Mouse (Mus musculus): ENCODE measurements around the gene Zfp37. TPM values are rescaled to one million over a fixed set of nuclear protein-coding genes. Genes with fewer than 3 reads are reported as not detected.
A peak's percentile ranks its signal among the peaks of the same experiment; 100 is the strongest.
"Not testable (repeated sequence)": the region's sequence is repeated elsewhere in the genome, so short reads cannot be mapped to it uniquely, and the experiment has no call there.

Zfp37 gene
- polyA plus RNA-seq (2016; fragmentation: Nextera tagmentation; extraction: Ambion mirVana): 28.1 and 31.5 TPM in 2 replicates

DNA sequence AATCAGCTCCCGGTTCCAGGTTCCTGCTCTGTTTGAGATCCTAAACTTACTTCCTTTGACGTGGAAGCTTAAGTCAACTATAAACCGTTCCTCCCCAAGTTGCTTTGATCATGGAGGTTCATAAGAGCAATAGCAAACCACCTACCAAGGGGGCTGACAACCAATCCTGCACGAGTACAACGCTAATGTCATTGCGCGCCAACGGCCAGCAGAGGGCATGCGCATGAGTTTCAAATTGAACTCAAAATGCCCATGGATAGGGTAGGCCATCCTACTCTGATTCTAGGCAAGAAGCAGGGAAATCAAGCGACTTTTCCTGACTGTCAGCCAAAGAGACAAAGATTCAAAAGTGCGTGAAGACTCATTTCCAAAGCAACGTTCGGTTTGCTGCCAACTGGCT is at the start of gene Zfp37:
TSS of gene Zfp37 (minus strand) at position 279 of the 400 bp plus-strand sequence.
- H3K4me1 ChIP-seq: no peaks in the 10 kb centered on the region
- no peak within 1 kb of the TSS for H3K4me2 ChIP-seq (replicated peaks)
- H3K9me3 ChIP-seq: no peaks in the 10 kb centered on the region
- H3K9ac ChIP-seq (replicated peaks): no peak within 1 kb of the TSS
- WGBS: 72% methylated on average over 13 of the region's 13 CpGs
- no peak for ATAC-seq (ENCODE audit: low FRiP score, low read depth)
- no peaks in the 10 kb centered on the region for H3K27me3 ChIP-seq
- no peak within 1 kb of the TSS for H3K4me3 ChIP-seq
- H3K36me3 ChIP-seq: no peaks in the 10 kb centered on the region
- no peak within 1 kb of the TSS for H3K27ac ChIP-seq (replicated peaks)

DNA sequence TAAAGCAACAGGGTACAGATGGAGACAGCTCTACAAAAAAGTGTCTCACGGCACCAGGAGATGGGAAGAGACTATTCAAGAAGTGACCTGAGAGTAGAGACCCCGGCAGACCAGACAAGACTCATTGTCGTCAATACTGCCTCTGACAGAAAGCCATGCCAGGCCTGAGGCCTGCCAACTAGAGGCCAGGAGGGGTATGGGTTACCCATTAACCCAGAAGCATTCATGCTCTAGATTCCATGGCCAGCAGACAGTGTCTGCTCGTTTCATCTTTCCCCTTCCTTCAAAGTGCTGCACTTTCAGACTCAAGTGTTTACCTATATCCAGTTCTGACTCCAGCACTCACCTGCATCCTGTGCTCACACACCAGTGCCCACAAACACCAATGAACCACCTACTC is 47.2 kb upstream of the Zfp37 start:
- H3K27ac ChIP-seq (replicated peaks): no peak overlapping the region
- no peaks in the 10 kb centered on the region for H3K9me3 ChIP-seq
- no peaks in the 10 kb centered on the region for H3K36me3 ChIP-seq
- H3K27me3 ChIP-seq: no peaks in the 10 kb centered on the region
- H3K4me2 ChIP-seq (replicated peaks): no peak overlapping the region
- H3K4me1 ChIP-seq: peaks cover 9% of the 10 kb centered on the region; the same call in 1 of the 2 replicates
- WGBS: 89% methylated on average over 4 of the region's 4 CpGs
- ATAC-seq (ENCODE audit: low FRiP score, low read depth): no peak
- no peak overlapping the region for H3K4me3 ChIP-seq
- H3K9ac ChIP-seq (replicated peaks): no peak overlapping the region

DNA sequence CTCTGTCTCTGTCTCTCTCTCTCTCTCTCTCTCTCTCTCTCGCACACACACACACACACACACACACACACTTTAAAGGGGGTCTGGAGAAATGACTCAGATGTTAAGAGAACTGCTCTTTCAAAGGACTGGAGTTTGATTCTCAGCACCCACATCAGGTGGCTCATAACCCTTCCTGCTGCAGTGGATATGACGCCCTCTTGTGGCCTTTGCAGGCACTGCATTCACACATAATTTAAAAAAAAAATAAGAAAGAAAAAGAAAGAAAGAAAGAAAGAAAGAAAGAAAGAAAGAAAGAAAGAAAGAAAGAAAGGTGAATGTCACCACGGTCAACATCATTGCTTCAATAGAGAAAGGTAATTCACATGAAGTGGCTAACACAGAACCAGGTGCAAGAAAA is 46.4 kb upstream of the Zfp37 start:
- WGBS: 81% methylated on average over 3 of the region's 3 CpGs

DNA sequence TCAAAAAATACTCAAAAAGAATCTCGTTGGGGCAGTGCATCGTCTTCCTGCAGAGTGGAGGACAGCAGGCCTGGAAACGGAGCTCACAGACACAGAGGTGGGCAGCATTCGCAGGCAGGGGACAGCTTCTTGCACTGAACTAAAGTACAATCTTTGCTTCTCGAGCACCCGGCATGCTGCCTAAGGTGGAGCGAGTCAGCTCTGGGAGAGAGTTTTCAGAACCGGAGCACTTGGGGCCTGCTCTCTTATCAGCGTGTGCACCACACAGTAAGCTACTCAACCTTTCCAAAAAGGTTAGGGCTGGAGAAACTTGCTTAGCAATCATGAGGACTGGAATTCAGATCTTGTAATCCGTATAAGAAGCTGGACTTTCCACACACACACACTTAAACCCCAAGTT is 45.8 kb upstream of the Zfp37 start:
- no peak overlapping the region for H3K9ac ChIP-seq (replicated peaks)
- H3K4me1 ChIP-seq: peaks cover 9% of the 10 kb centered on the region; the same call in 1 of the 2 replicates
- 87% methylated on average over 10 of the region's 10 CpGs for WGBS

More for the DNA sequence above, 46.4 kb upstream of the Zfp37 start:
- Histone ChIP-seq H3K36me3 (no peaks in the 10 kb centered on the region), H3K9me3 (no peaks in the 10 kb centered on the region), H3K4me1 (peaks cover 9% of the 10 kb centered on the region; the same call in 1 of the 2 replicates), H3K4me3 (no peak overlapping the region), H3K27ac (replicated peaks) (no peak overlapping the region), H3K9ac (replicated peaks) (no peak overlapping the region), H3K4me2 (replicated peaks) (no peak overlapping the region), H3K27me3 (no peaks in the 10 kb centered on the region)
- ATAC-seq (ENCODE audit: low FRiP score, low read depth): no peak

DNA sequence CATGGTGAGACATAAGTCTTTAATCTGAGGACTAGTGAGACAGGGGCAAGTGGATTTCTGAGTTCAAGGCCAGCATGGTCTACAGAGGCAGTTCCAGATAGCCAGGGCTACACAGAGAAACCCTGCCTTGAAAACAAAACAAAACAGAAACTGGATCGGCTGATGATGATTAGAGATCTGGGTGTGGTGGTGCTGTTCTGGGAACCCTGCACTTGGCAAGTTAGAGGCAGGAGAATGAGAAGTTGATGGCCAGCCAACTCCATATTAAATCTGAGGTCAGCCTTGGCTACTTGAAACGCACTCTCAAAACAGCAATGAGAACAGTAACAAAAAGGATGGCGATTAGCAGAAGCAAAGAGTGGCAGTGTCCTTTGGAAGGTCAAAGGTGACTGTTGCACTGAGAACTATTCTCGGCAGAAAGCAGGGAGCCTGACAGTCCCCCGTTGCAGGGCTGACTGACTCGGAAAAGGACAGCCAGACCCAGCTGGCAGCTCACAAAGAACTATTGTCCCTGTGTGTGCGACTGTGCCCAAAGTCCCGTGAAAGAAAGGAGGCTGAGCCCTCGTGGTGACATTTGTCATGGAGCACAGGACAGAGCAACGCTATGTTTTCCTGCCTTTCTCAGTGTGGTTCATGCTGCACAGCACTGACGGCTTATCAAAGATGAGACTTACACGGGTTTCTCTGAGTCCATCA is 44.1 kb upstream of the Zfp37 start:
- H3K4me3 ChIP-seq: no peak overlapping the region
- peak; percentile 85 for ATAC-seq (ENCODE audit: low FRiP score, low read depth)
- no peak overlapping the region for H3K9ac ChIP-seq (replicated peaks)
- no peaks in the 10 kb centered on the region for H3K27me3 ChIP-seq
- WGBS: 7% methylated on average over 12 of the region's 12 CpGs
- peaks cover 9% of the 10 kb centered on the region; the same call in 1 of the 2 replicates for H3K4me1 ChIP-seq
- no peaks in the 10 kb centered on the region for H3K36me3 ChIP-seq
- H3K27ac ChIP-seq (replicated peaks): peak overlapping the region; percentile 27; the same call in 1 of the 2 replicates
- no peaks in the 10 kb centered on the region for H3K9me3 ChIP-seq
- H3K4me2 ChIP-seq (replicated peaks): peak overlapping the region; percentile 21

More for the DNA sequence above, 45.8 kb upstream of the Zfp37 start:
- H3K27me3 ChIP-seq: no peaks in the 10 kb centered on the region
- H3K4me2 ChIP-seq (replicated peaks): no peak overlapping the region
- no peak overlapping the region for H3K27ac ChIP-seq (replicated peaks)
- H3K36me3 ChIP-seq: no peaks in the 10 kb centered on the region
- H3K9me3 ChIP-seq: no peaks in the 10 kb centered on the region
- no peak for ATAC-seq (ENCODE audit: low FRiP score, low read depth)
- no peak overlapping the region for H3K4me3 ChIP-seq

DNA sequence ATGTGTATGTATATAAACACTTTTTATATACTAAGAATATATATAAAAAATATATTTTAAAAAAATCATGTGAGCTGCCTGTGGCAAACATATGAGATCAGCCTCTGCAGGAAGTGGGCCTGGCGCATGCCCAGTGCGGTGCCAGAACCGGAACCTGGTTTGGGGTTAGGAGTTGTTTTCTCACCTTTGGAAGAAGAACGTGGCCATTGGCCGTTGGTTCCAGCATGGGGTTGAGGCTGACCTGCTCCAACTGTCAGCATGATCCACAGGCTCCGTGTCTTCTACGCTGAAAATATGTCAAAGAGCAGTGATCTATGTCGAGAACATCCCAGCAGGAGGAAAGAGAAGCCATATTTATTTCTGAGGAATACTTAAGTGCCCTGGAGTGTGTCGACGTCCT is 43.1 kb upstream of the Zfp37 start:
- no peak for ATAC-seq (ENCODE audit: low FRiP score, low read depth)
- no peak overlapping the region for H3K27ac ChIP-seq (replicated peaks)
- H3K27me3 ChIP-seq: no peaks in the 10 kb centered on the region
- H3K4me1 ChIP-seq: peaks cover 9% of the 10 kb centered on the region; the same call in 1 of the 2 replicates
- no peak overlapping the region for H3K4me3 ChIP-seq
- H3K36me3 ChIP-seq: no peaks in the 10 kb centered on the region
- no peak overlapping the region for H3K4me2 ChIP-seq (replicated peaks)
- no peak overlapping the region for H3K9ac ChIP-seq (replicated peaks)
- H3K9me3 ChIP-seq: no peaks in the 10 kb centered on the region
- 93% methylated on average over 10 of the region's 10 CpGs for WGBS

DNA sequence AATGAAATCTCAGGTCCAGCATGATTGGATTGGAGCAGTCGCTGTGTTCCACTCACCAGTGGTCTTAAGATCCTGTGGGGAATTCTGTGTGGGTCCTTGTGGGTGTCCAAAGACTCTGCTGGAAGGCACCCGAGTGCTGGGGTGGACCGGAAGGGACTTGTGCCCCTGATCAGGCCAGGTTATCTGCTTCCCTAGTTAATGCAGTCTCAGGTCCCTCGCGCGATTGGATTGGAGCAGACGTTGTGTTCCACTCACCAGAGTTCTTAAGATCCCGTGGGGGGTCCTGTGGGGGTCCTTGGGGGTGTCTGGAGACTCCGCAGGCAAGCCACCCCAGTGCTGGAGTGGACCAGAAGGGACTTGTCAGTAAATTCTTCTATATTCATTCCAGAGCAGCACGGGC is 41.8 kb upstream of the Zfp37 start:
- no peak for ATAC-seq (ENCODE audit: low FRiP score, low read depth)
- no peak overlapping the region for H3K27ac ChIP-seq (replicated peaks)
- H3K36me3 ChIP-seq: no peaks in the 10 kb centered on the region
- 91% methylated on average over 10 of the region's 10 CpGs for WGBS
- no peaks in the 10 kb centered on the region for H3K27me3 ChIP-seq
- H3K9ac ChIP-seq (replicated peaks): no peak overlapping the region
- no peak overlapping the region for H3K4me3 ChIP-seq
- H3K4me1 ChIP-seq: peaks cover 9% of the 10 kb centered on the region; the same call in 1 of the 2 replicates
- H3K9me3 ChIP-seq: no peaks in the 10 kb centered on the region
- H3K4me2 ChIP-seq (replicated peaks): no peak overlapping the region

DNA sequence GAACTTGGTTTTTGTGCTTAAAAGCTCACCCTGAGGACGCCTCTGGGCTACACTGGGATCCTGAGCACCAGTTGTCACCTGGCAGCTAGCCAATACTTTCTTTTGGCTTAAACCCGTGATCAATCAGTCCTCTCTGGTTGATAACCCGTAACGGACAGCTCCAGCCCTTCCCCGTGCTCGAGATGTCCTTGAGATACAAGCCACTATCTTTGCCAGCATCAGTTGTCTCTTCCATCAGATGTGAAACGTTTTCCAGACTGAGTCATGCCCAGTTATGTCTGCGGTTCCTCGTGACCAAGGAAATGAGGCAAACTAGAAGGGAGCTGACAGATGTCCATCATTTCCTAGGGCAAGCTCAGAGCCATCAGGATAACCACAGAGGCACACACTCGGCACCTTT is 36.3 kb upstream of the Zfp37 start:
- ATAC-seq (ENCODE audit: low FRiP score, low read depth): no peak
- 85% methylated on average over 10 of the region's 10 CpGs for WGBS

DNA sequence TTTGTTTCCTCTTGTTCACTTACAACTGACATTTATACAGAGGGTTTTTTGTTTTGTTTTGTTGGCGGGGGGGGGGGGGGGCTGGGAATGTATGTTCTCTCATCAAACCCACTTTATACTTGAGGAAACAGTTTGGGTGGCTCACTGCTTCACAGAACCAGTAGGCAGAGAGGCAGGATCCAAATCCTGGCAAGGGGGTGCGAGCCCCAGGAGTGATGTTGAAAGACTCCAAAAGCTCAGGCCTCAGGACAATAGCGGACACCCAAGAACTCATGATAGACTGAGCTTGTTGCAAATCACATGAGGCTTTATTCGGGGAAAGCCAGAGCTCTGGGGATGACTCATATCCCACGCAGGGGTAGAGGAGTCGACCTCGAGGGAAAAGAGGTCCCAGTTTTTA is 35.2 kb upstream of the Zfp37 start:
- H3K4me3 ChIP-seq; H3K36me3 ChIP-seq; H3K4me1 ChIP-seq; ATAC-seq (ENCODE audit: low FRiP score, low read depth); H3K27me3 ChIP-seq; H3K9ac ChIP-seq (replicated peaks); H3K4me2 ChIP-seq (replicated peaks); H3K27ac ChIP-seq (replicated peaks); H3K9me3 ChIP-seq: not testable (repeated sequence)
- 81% methylated on average over 7 of the region's 7 CpGs for WGBS

More for the DNA sequence above, 36.3 kb upstream of the Zfp37 start:
- no peak overlapping the region for H3K4me2 ChIP-seq (replicated peaks)
- H3K27ac ChIP-seq (replicated peaks): no peak overlapping the region
- H3K9ac ChIP-seq (replicated peaks): no peak overlapping the region
- no peaks in the 10 kb centered on the region for H3K36me3 ChIP-seq
- H3K27me3 ChIP-seq: no peaks in the 10 kb centered on the region
- H3K4me1 ChIP-seq: 0 out of 2 replicates have a peak, but pooled peaks cover 4% of the 10 kb centered on the region
- H3K4me3 ChIP-seq: no peak overlapping the region
- H3K9me3 ChIP-seq: no peaks in the 10 kb centered on the region

DNA sequence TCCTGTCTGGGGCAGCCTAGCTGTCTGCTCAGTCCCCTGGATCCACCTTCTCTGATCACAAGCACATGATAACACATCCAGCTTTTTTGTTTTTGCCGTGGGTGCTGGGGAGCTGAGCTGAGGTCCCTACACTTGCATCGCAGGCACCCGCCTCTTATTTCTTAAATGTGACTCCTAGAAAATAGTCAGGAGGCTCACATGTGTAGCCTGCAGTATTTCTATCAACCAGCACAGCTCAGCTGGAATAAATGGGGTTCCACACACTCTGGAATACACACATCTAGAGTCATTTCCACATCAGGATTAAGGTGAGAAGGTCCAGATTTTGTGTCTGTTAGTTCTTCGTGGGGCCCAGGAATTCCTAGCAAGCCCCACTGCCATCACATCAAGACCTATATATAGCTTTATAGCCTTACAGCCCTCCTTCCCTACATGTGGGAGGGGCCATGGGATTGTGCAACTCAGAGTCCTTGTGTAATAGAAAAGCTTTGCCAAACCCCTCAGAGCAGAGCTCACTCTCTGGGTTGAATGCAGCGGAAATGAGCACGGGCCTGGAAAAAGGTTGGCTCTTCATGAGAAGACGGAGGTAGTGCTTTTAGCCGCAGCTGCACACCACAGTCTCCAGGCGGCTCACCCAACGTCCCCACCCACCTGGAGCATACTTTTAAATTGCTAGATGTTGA is 34.4 kb upstream of the Zfp37 start:
- Histone ChIP-seq H3K36me3 (no peaks in the 10 kb centered on the region), H3K4me2 (replicated peaks) (no peak overlapping the region), H3K4me3 (no peak overlapping the region), H3K9me3 (no peaks in the 10 kb centered on the region), H3K4me1 (0 out of 2 replicates have a peak, but pooled peaks cover 4% of the 10 kb centered on the region), H3K27ac (replicated peaks) (no peak overlapping the region), H3K27me3 (no peaks in the 10 kb centered on the region), H3K9ac (replicated peaks) (no peak overlapping the region)
- ATAC-seq (ENCODE audit: low FRiP score, low read depth): no peak
- WGBS: 89% methylated on average over 10 of the region's 10 CpGs

DNA sequence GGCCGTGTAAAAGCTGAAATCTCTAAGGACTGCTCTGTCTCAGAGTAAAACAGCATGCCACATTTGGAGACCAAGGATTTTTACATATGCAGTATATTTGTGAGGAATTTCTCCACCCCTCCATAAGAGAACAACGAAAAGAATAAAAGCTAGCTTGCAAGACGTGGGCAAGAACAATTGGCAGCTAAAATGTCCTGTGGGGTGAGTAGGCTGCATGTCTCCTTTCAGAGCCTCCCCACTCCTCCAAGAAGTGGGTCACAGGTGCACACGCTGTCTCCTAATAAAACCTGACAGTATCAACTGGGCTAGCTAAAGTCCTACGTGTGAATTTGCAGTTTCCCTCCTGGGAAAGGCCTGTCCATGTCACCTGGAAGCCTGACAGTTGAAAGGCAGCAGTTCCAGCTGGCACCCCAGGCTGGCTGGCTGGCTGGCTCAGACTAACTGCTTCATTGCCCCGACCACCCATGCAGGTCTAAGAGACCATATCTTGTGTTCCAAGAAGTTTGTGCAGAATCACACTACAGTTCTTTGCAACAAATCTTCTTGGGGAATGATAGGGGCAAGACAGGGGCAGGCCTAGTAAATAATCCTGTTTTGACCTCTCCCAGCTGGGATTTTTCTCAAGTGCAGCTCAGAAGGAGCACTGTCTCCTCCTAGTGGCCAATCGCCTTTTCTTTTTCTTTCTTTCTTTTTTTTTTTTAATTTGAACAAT is 32.4 kb upstream of the Zfp37 start:
- Histone ChIP-seq H3K9ac (replicated peaks) (no peak overlapping the region), H3K4me1 (0 out of 2 replicates have a peak, but pooled peaks cover 4% of the 10 kb centered on the region), H3K36me3 (no peaks in the 10 kb centered on the region), H3K27me3 (no peaks in the 10 kb centered on the region), H3K4me2 (replicated peaks) (no peak overlapping the region), H3K9me3 (no peaks in the 10 kb centered on the region), H3K4me3 (no peak overlapping the region), H3K27ac (replicated peaks) (no peak overlapping the region)
- no peak for ATAC-seq (ENCODE audit: low FRiP score, low read depth)
- WGBS: 41% methylated on average over 7 of the region's 7 CpGs

DNA sequence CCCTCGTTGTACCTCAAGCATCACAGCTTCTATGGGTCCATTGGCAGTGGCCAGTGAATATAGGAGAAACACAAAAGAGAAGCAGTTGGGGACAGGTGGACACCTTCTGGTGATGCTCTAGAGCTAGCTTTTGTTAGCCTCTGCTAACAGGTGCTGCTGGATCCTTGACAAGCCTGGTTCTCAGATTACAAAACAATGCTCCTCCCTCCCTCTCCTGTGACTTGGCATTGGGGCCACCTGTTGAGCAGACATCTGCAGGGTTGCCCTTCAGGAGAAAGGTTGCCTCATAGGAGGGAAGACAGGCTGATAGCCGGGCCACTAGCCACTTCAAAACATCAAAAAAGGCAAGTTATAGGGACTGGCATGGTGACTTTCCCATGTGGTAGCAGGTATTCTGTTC is 31.4 kb upstream of the Zfp37 start, which contains the start of gene Slc31a2:
TSS of gene Slc31a2 (plus strand) at position 287 of the 400 bp plus-strand sequence.
- no peaks in the 10 kb centered on the region for H3K27me3 ChIP-seq
- H3K9me3 ChIP-seq: no peaks in the 10 kb centered on the region
- H3K4me3 ChIP-seq: no peak within 1 kb of the TSS
- no peak within 1 kb of the TSS for H3K4me2 ChIP-seq (replicated peaks)
- H3K27ac ChIP-seq (replicated peaks): no peak within 1 kb of the TSS
- H3K4me1 ChIP-seq: 0 out of 2 replicates have a peak, but pooled peaks cover 4% of the 10 kb centered on the region
- 59% methylated on average over 2 of the region's 2 CpGs for WGBS
- no peak for ATAC-seq (ENCODE audit: low FRiP score, low read depth)
- H3K36me3 ChIP-seq: no peaks in the 10 kb centered on the region
- no peak within 1 kb of the TSS for H3K9ac ChIP-seq (replicated peaks)

Data from midbrain, embryonic 12.5 days (tissue).